Mouse (Mus musculus) spleen, adult 2 months (tissue): Measurements from ENCODE around the gene Ube2l3.

ENCODE experiments used
- CTCF ChIP-seq: fragments of 200-500 bp; IDR thresholded peaks from 2 replicates; pipeline ENCODE4 v1.5.1; 2011; ENCODE audit warnings: mild to moderate bottlenecking, inconsistent platforms; ENCODE audit not compliant: insufficient read depth, insufficient read length, insufficient replicate concordance; ENCODE audit errors: extremely low read depth
- POLR2A ChIP-seq: fragments of 200-500 bp; IDR thresholded peaks from 2 replicates; pipeline ENCODE4 v1.6.1; 2011; ENCODE audit warnings: low read depth, low read length, inconsistent platforms

GRCm38 (mm10) chr16:17185475-17185874, 17.0 kb downstream of the Ube2l3 start:
- TF ChIP-seq CTCF: no peak
- no peak for TF ChIP-seq POLR2A
